Mouse (Mus musculus) ES-E14 (cell line): ENCODE results near the gene Ppp3ca.

Experiments used
- CHD2 ChIP-seq: IDR thresholded peaks from 2 replicates; pipeline ENCODE4 v1.6.1; 2014; ENCODE audit warnings: mild to moderate bottlenecking, low read depth, low read length, inconsistent platforms
- HCFC1 ChIP-seq: IDR thresholded peaks from 2 replicates; pipeline ENCODE4 v1.6.1; 2012; ENCODE audit warnings: low read length, inconsistent platforms, borderline replicate concordance; ENCODE audit not compliant: insufficient read depth
- MAFK ChIP-seq: IDR thresholded peaks from 2 replicates; pipeline ENCODE4 v1.6.1; 2014; ENCODE audit warnings: mild to moderate bottlenecking, low read depth, low read length, inconsistent platforms; ENCODE audit not compliant: insufficient read depth
- ZC3H11A ChIP-seq: IDR thresholded peaks from 2 replicates; pipeline ENCODE4 v1.6.1; 2012; ENCODE audit warnings: low read depth, mild to moderate bottlenecking, inconsistent platforms, low read length, borderline replicate concordance
- ZNF384 ChIP-seq: IDR thresholded peaks from 2 replicates; pipeline ENCODE4 v1.6.1; 2012; ENCODE audit warnings: low read depth, low read length, inconsistent platforms

- TF ChIP-seq CHD2 (no peak), ZC3H11A (no peak), ZNF384 (no peak), MAFK (no peak), HCFC1 (no peak)
These were observed 23.6 kb downstream of the Ppp3ca start for GRCm38 (mm10) chr3:136693547-136693946.
